Mouse (Mus musculus) frontal cortex, adult 2 months (tissue): Measurements from ENCODE around the gene Olfr1298. TPM values are rescaled to one million over a fixed set of nuclear protein-coding genes. Genes with fewer than 3 reads are reported as not detected.

ENCODE experiments used
- DNase-seq, 2 experiments: peaks; one replicate each; pipeline ENCODE4 v3.0.0; 2022; ENCODE audit warnings: low spot score in 1 of 2; ENCODE audit errors: extremely low spot score in 1 of 2
- polyA plus RNA-seq: library from polyadenylated mRNA; depleted of rRNA; stranded (reverse); fragments of >200 nt; gene quantifications from 2 replicates; pipeline ENCODE4 v1.2.3, GENCODE M21; 2012; rRNA removed

Olfr1298 gene
- not detected in 2 replicates for polyA plus RNA-seq

DNA sequence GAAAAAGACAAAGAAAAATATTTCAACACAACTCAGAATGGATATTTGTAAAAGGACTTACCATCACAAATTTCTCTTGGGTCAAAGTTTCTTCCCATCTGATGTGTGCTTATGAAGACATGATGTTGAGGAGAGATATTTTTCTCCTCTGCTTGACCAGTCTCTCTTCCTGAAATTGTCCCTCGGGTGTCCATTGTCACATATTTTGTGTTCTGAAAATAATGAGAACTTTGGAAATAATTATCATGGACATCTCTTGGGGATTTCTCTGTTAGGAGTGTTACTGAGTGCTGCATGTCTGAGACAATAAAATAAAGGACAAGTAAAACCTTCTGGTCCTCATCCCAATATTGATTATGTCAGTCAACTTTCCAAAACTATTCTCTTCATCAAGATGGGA, at the start of gene Olfr1298:
TSS of gene Olfr1298 (minus strand) at position 101 of the 400 bp plus-strand sequence.
- DNase-seq = no peak

DNA sequence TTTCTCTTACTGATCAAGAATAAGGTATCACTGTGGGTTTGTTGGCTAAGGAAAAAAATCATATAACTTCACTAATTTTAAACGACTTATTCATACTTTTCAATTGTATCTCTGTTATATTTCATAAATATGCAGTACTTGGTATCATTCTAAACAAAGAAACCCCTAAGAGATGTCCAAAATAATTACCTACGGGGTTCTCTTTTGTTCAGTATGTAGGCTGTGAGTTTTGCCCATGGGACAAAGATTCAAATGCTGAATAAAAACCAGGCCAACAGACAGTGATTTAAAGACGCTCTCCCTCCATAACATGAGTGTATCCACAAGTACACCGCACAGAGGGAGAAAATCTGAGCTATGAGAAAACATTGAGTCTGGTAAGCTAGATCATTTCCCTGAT, 12.1 kb upstream of the Olfr1298 start, which contains the start of gene Olfr1299:
TSS of gene Olfr1299 (plus strand) at position 301 of the 400 bp plus-strand sequence.
- DNase-seq = no peak

DNA sequence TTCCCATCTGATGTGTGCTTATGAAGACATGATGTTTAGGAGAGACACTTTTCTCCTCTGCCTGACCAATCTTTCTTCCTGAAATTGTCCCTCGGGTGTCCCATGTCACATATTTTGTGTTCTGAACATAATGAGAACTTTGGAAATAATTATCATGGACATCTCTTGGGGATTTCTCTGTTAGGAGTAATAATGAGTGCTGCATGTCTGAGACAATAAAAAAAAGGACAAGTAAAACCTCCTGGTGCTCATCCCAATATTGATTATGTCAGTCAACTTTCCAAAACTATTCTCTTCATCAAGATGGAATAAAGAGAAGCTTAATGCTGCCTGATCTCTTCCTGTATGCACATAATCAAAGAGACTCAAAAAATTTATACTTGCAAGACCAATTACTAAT, 22.6 kb downstream of the Olfr1298 start, which contains the start of gene Olfr1297:
TSS of gene Olfr1297 (minus strand) at position 101 of the 400 bp plus-strand sequence.
- no peak for DNase-seq

Other genes starting within 250 kb of the Olfr1298 start
- gene Olfr1286, start 226.1 kb downstream of the Olfr1298 start, polyA plus RNA-seq = not detected in 2 replicates
- gene Olfr1287, start 200.1 kb downstream of the Olfr1298 start, polyA plus RNA-seq = not detected in 2 replicates
- not detected in 2 replicates for gene Olfr1288, start 175.1 kb downstream of the Olfr1298 start, polyA plus RNA-seq
- gene Olfr1289, start 168.4 kb downstream of the Olfr1298 start, polyA plus RNA-seq = not detected in 2 replicates
- gene Olfr1290, start 155.4 kb downstream of the Olfr1298 start, polyA plus RNA-seq = 0.15 TPM in 1 of 2 replicates, not detected in the other
- not detected in 2 replicates for gene Olfr1291-ps1, start 152.0 kb downstream of the Olfr1298 start, polyA plus RNA-seq
- gene Olfr1293-ps, start 124.0 kb downstream of the Olfr1298 start, polyA plus RNA-seq = not detected in 2 replicates
- 0.04 TPM in 1 of 2 replicates, not detected in the other for gene Olfr1294, start 108.9 kb downstream of the Olfr1298 start, polyA plus RNA-seq
- gene Olfr1295, start 79.5 kb downstream of the Olfr1298 start, polyA plus RNA-seq = 0.17 TPM in 1 of 2 replicates, not detected in the other
- gene Olfr1297, start 22.7 kb downstream of the Olfr1298 start, polyA plus RNA-seq = 0.04 TPM in 1 of 2 replicates, not detected in the other
- not detected in 2 replicates for gene Olfr1299, start 12.2 kb upstream of the Olfr1298 start, polyA plus RNA-seq
- 0.04 and 0.19 TPM in 2 replicates for gene Olfr1301, start 101.8 kb upstream of the Olfr1298 start, polyA plus RNA-seq
- gene Olfr1302, start 128.2 kb upstream of the Olfr1298 start, polyA plus RNA-seq = not detected in 2 replicates
- not detected in 2 replicates for gene Olfr1303, start 171.1 kb upstream of the Olfr1298 start, polyA plus RNA-seq
- not detected in 2 replicates for gene Olfr1305, start 227.9 kb upstream of the Olfr1298 start, polyA plus RNA-seq